Mouse (Mus musculus): ENCODE results near the gene Arhgef39.

DNA sequence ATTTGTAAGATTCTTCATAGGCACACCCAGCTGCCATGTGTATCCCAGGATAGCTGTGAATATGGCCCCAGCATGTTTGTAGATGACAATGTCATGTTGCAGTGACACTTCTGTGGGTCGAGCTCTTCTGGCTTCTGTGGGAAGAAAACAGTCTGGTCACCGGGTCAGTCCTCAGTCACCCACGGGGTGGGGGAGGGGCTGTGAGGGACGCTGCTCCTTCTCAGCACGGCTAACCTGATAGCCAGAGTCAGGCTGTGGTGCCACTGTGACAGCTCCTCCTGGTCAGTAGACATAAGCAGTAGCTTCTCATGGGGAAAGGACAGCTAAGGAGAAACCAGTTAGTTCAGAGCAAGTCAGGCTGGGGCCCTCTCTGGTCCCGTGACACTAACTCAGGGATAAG, 2.9 kb downstream of the Arhgef39 start:
- TF ChIP-seq CTCF (IDR thresholded peaks at IDR 0.05; ENCODE audit: borderline replicate concordance, insufficient read depth, low read depth, low read length) = no peak
- no peak for TF ChIP-seq POLR2A (IDR thresholded peaks at IDR 0.05; ENCODE audit: borderline replicate concordance, insufficient read depth, low read length)

Data from cerebellum, adult 2 months (tissue).